Mouse (Mus musculus) MEL (cell line): ENCODE results near the gene Olfr1426. TPM values are rescaled to one million over a fixed set of nuclear protein-coding genes. Genes with fewer than 3 reads are reported as not detected.

Source experiments
- DNase-seq: peaks from one replicate; pipeline ENCODE4 v3.0.0; 2011; ENCODE audit warnings: low read depth, low spot score
- H3K27ac ChIP-seq: 2 replicates; pipeline ENCODE4 v1.5.1; 2012; ENCODE audit warnings: low read depth, mild to moderate bottlenecking, control low read depth, low read length, moderate library complexity; ENCODE audit not compliant: control insufficient read depth
- H3K27me3 ChIP-seq, 2 experiments: fragments of 150-350 bp in 1 of 2; sonication (generic) in 1 of 2; 2 replicates each; pipeline ENCODE4 v1.6.1; 2012; ENCODE audit warnings: low read length in 2 of 2, mild to moderate bottlenecking in 2 of 2, improper control_type of control experiment in 1 of 2, moderate library complexity in 1 of 2; ENCODE audit not compliant: insufficient read depth in 2 of 2, control insufficient read depth in 1 of 2
- H3K36me3 ChIP-seq, 2 experiments: 2 replicates each; pipeline ENCODE4 v1.6.1; 2012 to 2014; ENCODE audit warnings: low read length in 2 of 2, improper control_type of control experiment in 1 of 2, inconsistent platforms in 1 of 2, mild to moderate bottlenecking in 1 of 2; ENCODE audit not compliant: insufficient read depth in 2 of 2, control insufficient read depth in 1 of 2
- H3K4me1 ChIP-seq, 2 experiments: fragments of 150-350 bp in 1 of 2; sonication (generic) in 1 of 2; 2 replicates each; pipeline ENCODE4 v1.6.1; 2012; ENCODE audit warnings: low read length in 2 of 2, improper control_type of control experiment in 1 of 2, mild to moderate bottlenecking in 1 of 2; ENCODE audit not compliant: insufficient read depth in 2 of 2, control insufficient read depth in 1 of 2
- H3K4me3 ChIP-seq, 2 experiments: fragments of 150-350 bp in 1 of 2; sonication (generic) in 1 of 2; 2 replicates each; pipeline ENCODE4 v1.5.1; 2012; ENCODE audit warnings: low read depth in 2 of 2, low read length in 2 of 2, mild to moderate bottlenecking in 2 of 2, moderate library complexity in 2 of 2, control low read depth in 1 of 2, improper control_type of control experiment in 1 of 2; ENCODE audit not compliant: control insufficient read depth in 1 of 2, insufficient read depth in 1 of 2
- H3K79me2 ChIP-seq: 2 replicates; pipeline ENCODE4 v1.6.1; 2012; ENCODE audit warnings: mild to moderate bottlenecking, low read length, moderate library complexity; ENCODE audit not compliant: control insufficient read depth, poor library complexity, insufficient read depth
- H3K9ac ChIP-seq: 2 replicates; pipeline ENCODE4 v1.6.1; 2012; ENCODE audit warnings: low read depth, mild to moderate bottlenecking, control low read depth, low read length, moderate library complexity; ENCODE audit not compliant: control insufficient read depth, poor library complexity, severe bottlenecking
- H3K9me3 ChIP-seq: fragments of 150-350 bp; sonication (generic); replicated peaks from 2 replicates; pipeline ENCODE4 v1.6.1; 2012; ENCODE audit warnings: mild to moderate bottlenecking, low read length, improper control_type of control experiment, moderate library complexity; ENCODE audit not compliant: insufficient read depth
- CTCF ChIP-seq, 3 experiments: IDR thresholded peaks in 2 of 3; conservative IDR thresholded peaks in 1 of 3; 2 replicates each; pipeline ENCODE4 v1.5.1; 2011 to 2012; ENCODE audit warnings: low read length in 3 of 3, low read depth in 2 of 3, mild to moderate bottlenecking in 2 of 3, improper control_type of control experiment in 1 of 3, inconsistent platforms in 1 of 3, mixed read lengths in 1 of 3, moderate library complexity in 1 of 3; ENCODE audit not compliant: control insufficient read depth in 1 of 3, insufficient read depth in 1 of 3, poor library complexity in 1 of 3, severe bottlenecking in 1 of 3
- E2F4 ChIP-seq: IDR thresholded peaks from 2 replicates; pipeline ENCODE4 v1.6.1; 2011; ENCODE audit warnings: low read depth, low read length, improper control_type of control experiment, borderline replicate concordance
- GABPA ChIP-seq: IDR thresholded peaks from 2 replicates; pipeline ENCODE4 v1.6.1; 2012; ENCODE audit warnings: low read depth, mild to moderate bottlenecking, inconsistent platforms, low read length, improper control_type of control experiment, moderate library complexity
- GATA1 ChIP-seq: IDR thresholded peaks from 2 replicates; pipeline ENCODE4 v1.6.1; 2011; ENCODE audit warnings: low read depth, low read length, improper control_type of control experiment
- HCFC1 ChIP-seq: IDR thresholded peaks from 2 replicates; pipeline ENCODE4 v1.6.1; 2012; ENCODE audit warnings: low read depth, mild to moderate bottlenecking, inconsistent platforms, low read length, improper control_type of control experiment, moderate library complexity
- JUND ChIP-seq: IDR thresholded peaks from 2 replicates; pipeline ENCODE4 v1.6.1; 2011; ENCODE audit warnings: low read depth, mild to moderate bottlenecking, improper control_type of control experiment, low read length
- MAX ChIP-seq: IDR thresholded peaks from 2 replicates; pipeline ENCODE4 v1.6.1; 2011; ENCODE audit warnings: low read length, improper control_type of control experiment
- MAZ ChIP-seq: IDR thresholded peaks from 2 replicates; pipeline ENCODE4 v1.6.1; 2012; ENCODE audit warnings: low read depth, mild to moderate bottlenecking, inconsistent platforms, low read length, improper control_type of control experiment
- MXI1 ChIP-seq: IDR thresholded peaks from 2 replicates; pipeline ENCODE4 v1.6.1; 2011; ENCODE audit warnings: mild to moderate bottlenecking, low read depth, low read length, improper control_type of control experiment
- POLR2AphosphoS2 ChIP-seq: IDR thresholded peaks from 2 replicates; pipeline ENCODE4 v1.6.1; 2011; ENCODE audit warnings: low read length, improper control_type of control experiment
- RAD21 ChIP-seq: IDR thresholded peaks from 2 replicates; pipeline ENCODE4 v1.6.1; 2011; ENCODE audit warnings: mild to moderate bottlenecking, low read depth, low read length, improper control_type of control experiment
- SIN3A ChIP-seq: IDR thresholded peaks from 2 replicates; pipeline ENCODE4 v1.6.1; 2012; ENCODE audit warnings: low read length, improper control_type of control experiment, inconsistent platforms
- SMC3 ChIP-seq: IDR thresholded peaks from 2 replicates; pipeline ENCODE4 v1.6.1; 2011; ENCODE audit warnings: low read depth, low read length, improper control_type of control experiment
- TAL1 ChIP-seq: IDR thresholded peaks from 2 replicates; pipeline ENCODE4 v1.6.1; 2012; ENCODE audit warnings: mild to moderate bottlenecking, inconsistent platforms, low read length, moderate library complexity, mixed read lengths
- TCF12 ChIP-seq: IDR thresholded peaks from 2 replicates; pipeline ENCODE4 v1.6.1; 2014; ENCODE audit warnings: low read depth, mild to moderate bottlenecking, inconsistent platforms, low read length, improper control_type of control experiment, moderate library complexity
- UBTF ChIP-seq: IDR thresholded peaks from 2 replicates; pipeline ENCODE4 v1.6.1; 2012; ENCODE audit warnings: low read depth, mild to moderate bottlenecking, inconsistent platforms, low read length, improper control_type of control experiment, moderate library complexity, borderline replicate concordance; ENCODE audit not compliant: insufficient read depth
- USF2 ChIP-seq, 2 experiments: IDR thresholded peaks; 2 replicates each; pipeline ENCODE4 v1.6.1; 2011 to 2012; ENCODE audit warnings: improper control_type of control experiment in 2 of 2, low read length in 2 of 2, borderline replicate concordance in 1 of 2, inconsistent platforms in 1 of 2, low read depth in 1 of 2, mild to moderate bottlenecking in 1 of 2; ENCODE audit not compliant: insufficient read depth in 1 of 2
- ZC3H11A ChIP-seq: IDR thresholded peaks from 2 replicates; pipeline ENCODE4 v1.6.1; 2012; ENCODE audit warnings: low read depth, mild to moderate bottlenecking, inconsistent platforms, low read length, improper control_type of control experiment
- ZMIZ1 ChIP-seq: IDR thresholded peaks from 2 replicates; pipeline ENCODE4 v1.6.1; 2012; ENCODE audit warnings: low read depth, mild to moderate bottlenecking, inconsistent platforms, low read length, improper control_type of control experiment, moderate library complexity
- polyA plus RNA-seq, 2 experiments: library from polyadenylated mRNA; stranded (reverse) in 1 of 2; unstranded in 1 of 2; fragments of >175 nt in 1 of 2; fragments of >200 nt in 1 of 2; gene quantifications; 2 replicates each; pipeline versions ENCODE4 v1.2.1 to v1.2.4; 2012; ENCODE audit warnings: low replicate concordance in 2 of 2, low read depth in 1 of 2; ENCODE audit not compliant: insufficient read length in 2 of 2, insufficient read depth in 1 of 2, missing spikeins in 1 of 2
- total RNA-seq: library from RNA; depleted of rRNA; stranded (reverse); fragments of 300-350 nt; gene quantifications from 2 replicates; pipeline ENCODE4 v1.2.3, GENCODE M21; 2012; rRNA removed

Gene Olfr1426
- not detected in 2 replicates for total RNA-seq
- not detected for polyA plus RNA-seq

- no peak within 1 kb of the TSS for H3K27ac ChIP-seq
- no peaks in the 10 kb centered on the region for H3K9me3 ChIP-seq
- TF ChIP-seq USF2 (IDR thresholded peaks at IDR 0.05; ENCODE audit: borderline replicate concordance in 1 of 2, insufficient read depth in 1 of 2, low read depth in 1 of 2, low read length in 2 of 2) = no peak
- no peak for TF ChIP-seq SIN3A
- no peak for TF ChIP-seq ZMIZ1
- TF ChIP-seq JUND = no peak
- TF ChIP-seq MAX = no peak
- no peak for TF ChIP-seq POLR2AphosphoS2
- no peak for TF ChIP-seq GABPA
- no peak for TF ChIP-seq MAZ
- TF ChIP-seq RAD21 = no peak
- no peak for TF ChIP-seq HCFC1
- no peak for TF ChIP-seq MXI1
- no peak for TF ChIP-seq ZC3H11A
- no peak for TF ChIP-seq UBTF
- TF ChIP-seq E2F4 = no peak
- TF ChIP-seq TAL1 = no peak
- no peaks in the 10 kb centered on the region for H3K79me2 ChIP-seq
- no peaks in the 10 kb centered on the region for H3K4me1 ChIP-seq
- H3K36me3 ChIP-seq = no peaks in the 10 kb centered on the region
- peaks cover 2 to 3% of the 10 kb centered on the region in 2 experiments; a peak in 3 of 4 replicates for H3K27me3 ChIP-seq
- no peak within 1 kb of the TSS for H3K4me3 ChIP-seq
- DNase-seq = no peak
- no peak within 1 kb of the TSS for H3K9ac ChIP-seq
Measured at GRCm38 (mm10) chr19:12091913-12092312, at the start of gene Olfr1426. Olfr1426 (minus strand) TSS chr19:12092013.

GRCm38 (mm10) chr19:12134289-12134688 is 42.5 kb upstream of the Olfr1426 start:
- TF ChIP-seq TCF12 (no peak), SMC3 (peak; percentile 18), GATA1 (no peak), CTCF (IDR thresholded peaks at IDR 0.05 in 2 of 3, conservative IDR thresholded peaks at IDR 0.05 in 1 of 3; ENCODE audit: control insufficient read depth in 1 of 3, insufficient read depth in 1 of 3, low read depth in 2 of 3, low read length in 3 of 3, poor library complexity in 1 of 3, severe bottlenecking in 1 of 3) (peak in 2 of 3 experiments; percentile 38 to 46; a peak in 4 of 6 replicates), RAD21 (peak; percentile 45)
- Histone ChIP-seq H3K9me3 (no peaks in the 10 kb centered on the region), H3K79me2 (no peaks in the 10 kb centered on the region), H3K4me1 (no peaks in the 10 kb centered on the region), H3K4me3 (no peak overlapping the region), H3K27ac (no peak overlapping the region), H3K27me3 (no peaks in the 10 kb centered on the region), H3K36me3 (no peaks in the 10 kb centered on the region), H3K9ac (no peak overlapping the region)
- peak; percentile 16 for DNase-seq
